In genomic region chr14:61011621-61012174, GRCm38 (mm10) we compare ENCODE assay signal across 11 mouse cellular contexts. TPM values are rescaled to one million over a fixed set of nuclear protein-coding genes. Genes with fewer than 3 reads are reported as not detected.
DNase-seq lines count a peak whose midpoint lies in the region; ATAC-seq lines count a peak whose summit lies in the region.
"Had no signal": no experiment of that assay in that cellular context is flagged by ENCODE, and none has a peak within 500 bp of the region (broad histone marks: within the 10 kb centered on the region; RNA-seq: fewer than 3 reads in every experiment).

No protein-coding gene starts in this region.

- H3K4me1 ChIP-seq in heart, embryonic 12.5 days (replicated peaks): peaks cover 21% of the 10 kb centered on the region
- peaks cover 44% of the 10 kb centered on the region for H3K4me1 ChIP-seq in forebrain, embryonic 13.5 days
- peaks cover 19% of the 10 kb centered on the region for H3K4me1 ChIP-seq in limb, embryonic 15.5 days
- H3K4me1 ChIP-seq in liver, embryonic 12.5 days: 0 out of 2 replicates have a peak, but pooled peaks cover 4% of the 10 kb centered on the region

- H3K4me2 ChIP-seq in heart, embryonic 12.5 days: no peak overlapping the region
- peak overlapping the region; percentile 54; the same call in 1 of the 2 replicates for H3K4me2 ChIP-seq in forebrain, embryonic 13.5 days
- no peak overlapping the region for H3K4me2 ChIP-seq in limb, embryonic 15.5 days
- no peak overlapping the region for H3K4me2 ChIP-seq in liver, embryonic 12.5 days

- no peak for DNase-seq in heart, postnatal 10 days
- DNase-seq in lung, postnatal 36 days: peak; percentile 35
- DNase-seq in lung, postnatal 10 days: no peak
- DNase-seq in urinary bladder, postnatal 4 days (ENCODE audit: low spot score in 2 of 2): no peak
- DNase-seq: cerebellum, adult 9-10 months had no signal

- 90% methylated on average over 8 of the region's 8 CpGs for WGBS in heart, embryonic 12.5 days
- 43% methylated on average over 8 of the region's 8 CpGs for WGBS in forebrain, embryonic 13.5 days
- 94% methylated on average over 8 of the region's 8 CpGs for WGBS in limb, embryonic 15.5 days
- 84% methylated on average over 8 of the region's 8 CpGs for WGBS in liver, embryonic 12.5 days (ENCODE audit: insufficient replicate concordance)

- no peaks in the 10 kb centered on the region for H3K27me3 ChIP-seq in heart, embryonic 12.5 days (replicated peaks)
- H3K27me3 ChIP-seq in forebrain, embryonic 13.5 days: no peaks in the 10 kb centered on the region
- no peaks in the 10 kb centered on the region for H3K27me3 ChIP-seq in limb, embryonic 15.5 days
- peaks cover 3% of the 10 kb centered on the region; the same call in 1 of the 2 replicates for H3K27me3 ChIP-seq in liver, embryonic 12.5 days (replicated peaks)
- H3K27me3 ChIP-seq: intestine, embryonic 15.5 days had no signal

- intact Hi-C loops in heart, postnatal 10 days (cut with DNase I): no loop called here

- no peaks in the 10 kb centered on the region for H3K9me3 ChIP-seq in heart, embryonic 12.5 days (replicated peaks)
- no peaks in the 10 kb centered on the region for H3K9me3 ChIP-seq in forebrain, embryonic 13.5 days (replicated peaks)
- H3K9me3 ChIP-seq in limb, embryonic 15.5 days: no peaks in the 10 kb centered on the region
- H3K9me3 ChIP-seq in liver, embryonic 12.5 days (replicated peaks): no peaks in the 10 kb centered on the region
- H3K9me3 ChIP-seq: G1E; intestine, embryonic 15.5 days had no signal

- no peak overlapping the region for H3K9ac ChIP-seq in heart, embryonic 12.5 days
- no peak overlapping the region for H3K9ac ChIP-seq in forebrain, embryonic 13.5 days
- H3K9ac ChIP-seq in limb, embryonic 15.5 days: no peak overlapping the region
- H3K9ac ChIP-seq in liver, embryonic 12.5 days: no peak overlapping the region

- no peak overlapping the region for H3K4me3 ChIP-seq in heart, embryonic 12.5 days
- no peak overlapping the region for H3K4me3 ChIP-seq in forebrain, embryonic 13.5 days
- no peak overlapping the region for H3K4me3 ChIP-seq in limb, embryonic 15.5 days
- no peak overlapping the region for H3K4me3 ChIP-seq in liver, embryonic 12.5 days

- no peaks in the 10 kb centered on the region for H3K36me3 ChIP-seq in heart, embryonic 12.5 days
- H3K36me3 ChIP-seq in forebrain, embryonic 13.5 days (ENCODE audit: poor library complexity, severe bottlenecking): no peaks in the 10 kb centered on the region
- no peaks in the 10 kb centered on the region for H3K36me3 ChIP-seq in limb, embryonic 15.5 days
- no peaks in the 10 kb centered on the region for H3K36me3 ChIP-seq in liver, embryonic 12.5 days
- H3K36me3 ChIP-seq: G1E; intestine, embryonic 15.5 days had no signal

- H3K27ac ChIP-seq in heart, embryonic 12.5 days (ENCODE audit: poor library complexity, severe bottlenecking): peak overlapping the region; percentile 80; the same call in 1 of the 2 replicates
- H3K27ac ChIP-seq in forebrain, embryonic 13.5 days: peak overlapping the region; percentile 83
- H3K27ac ChIP-seq in limb, embryonic 15.5 days: peak overlapping the region; percentile 74; the same call in 1 of the 2 replicates
- no peak overlapping the region for H3K27ac ChIP-seq in liver, embryonic 12.5 days

- no peak for ATAC-seq in heart, embryonic 12.5 days (ENCODE audit: insufficient number of reproducible peaks, low FRiP score)
- peak; percentile 7 for ATAC-seq in forebrain, embryonic 13.5 days
- no peak for ATAC-seq in limb, embryonic 15.5 days (ENCODE audit: insufficient number of reproducible peaks, low FRiP score, low TSS enrichment, low read depth)
- ATAC-seq in liver, embryonic 12.5 days: no peak

RNA-seq across cellular contexts. Expression of gene Tnfrsf19, which starts 34.6 kb away (rescaled TPM):
- 28.4 and 28.9 TPM in 2 replicates for polyA plus RNA-seq in heart, embryonic 12.5 days (2016; fragmentation: Nextera tagmentation; extraction: Ambion mirVana)
- 1 to 10 TPM; 3.4 to 6.7 TPM for total RNA-seq in heart, postnatal 10 days (2021)
- 61.3 and 84.4 TPM in 2 replicates for polyA plus RNA-seq in forebrain, embryonic 13.5 days (2015; fragmentation: Nextera tagmentation; extraction: Ambion mirVana)
- polyA plus RNA-seq in limb, embryonic 15.5 days (2015; fragmentation: Nextera tagmentation; extraction: Ambion mirVana): 63.3 and 67.0 TPM in 2 replicates
- polyA plus RNA-seq in liver, embryonic 12.5 days (2016; fragmentation: Nextera tagmentation; extraction: Ambion mirVana): 6.2 and 6.7 TPM in 2 replicates
- polyA plus RNA-seq: G1E had no signal
